Mouse (Mus musculus) brain, adult 10 weeks (tissue): Measurements from ENCODE around the gene Chst5. TPM values are rescaled to one million over a fixed set of nuclear protein-coding genes. Genes with fewer than 3 reads are reported as not detected.

Source experiments
- polyA plus RNA-seq: library from polyadenylated mRNA; stranded (reverse); fragments of 350-450 nt; fragmentation: Illumina TruSeq; extraction: RNeasy Lipid Tissue Mini Kit (QIAGEN cat#74804); gene quantifications from one replicate; pipeline ENCODE4 v1.2.3, GENCODE M21; 2015; ENCODE audit warnings: low read depth, low replicate concordance

Gene Chst5
- 1.6 TPM for polyA plus RNA-seq

DNA sequence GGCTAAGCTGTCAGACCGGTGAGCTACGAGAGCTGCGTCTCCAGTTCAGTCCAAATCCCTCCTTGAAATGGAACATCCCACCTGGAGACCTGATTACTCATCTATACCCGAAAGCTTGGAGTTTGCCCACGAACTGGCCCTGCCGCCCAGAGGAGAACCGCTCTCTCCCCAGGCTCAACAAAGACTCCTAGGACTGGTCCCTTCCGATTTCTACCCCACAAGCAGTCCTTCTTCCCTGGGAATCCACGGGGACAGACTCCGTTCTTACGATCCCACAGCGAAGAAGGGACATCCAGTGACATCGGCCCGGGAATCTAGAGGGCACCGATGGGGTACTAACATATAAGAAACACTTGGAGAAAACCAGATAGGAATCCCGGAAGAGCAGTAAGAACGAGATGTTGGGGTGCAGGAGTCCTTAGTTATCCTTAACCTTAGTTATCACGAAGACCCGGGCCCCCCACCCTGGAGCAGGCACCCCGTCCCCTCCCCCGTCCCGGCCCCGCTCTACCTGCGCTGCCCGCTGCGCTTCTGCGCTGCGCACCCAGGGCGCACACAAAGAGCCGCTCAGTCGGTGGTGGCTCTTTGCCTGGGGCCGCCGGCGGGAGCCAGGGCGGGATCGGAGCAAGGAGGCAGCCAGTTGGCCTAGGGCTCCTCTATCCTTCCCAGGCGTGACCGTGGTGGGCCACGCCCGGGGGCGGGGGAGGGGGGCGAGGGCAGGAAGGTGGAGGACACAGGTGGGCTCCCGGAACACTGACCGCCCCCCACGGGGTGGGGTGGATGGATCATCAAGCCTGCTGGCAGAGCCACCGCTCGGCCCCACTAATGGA lies at the start of gene Chst5:
Chst5 (minus strand) TSS at position 827 of the 830 bp plus-strand sequence.

DNA sequence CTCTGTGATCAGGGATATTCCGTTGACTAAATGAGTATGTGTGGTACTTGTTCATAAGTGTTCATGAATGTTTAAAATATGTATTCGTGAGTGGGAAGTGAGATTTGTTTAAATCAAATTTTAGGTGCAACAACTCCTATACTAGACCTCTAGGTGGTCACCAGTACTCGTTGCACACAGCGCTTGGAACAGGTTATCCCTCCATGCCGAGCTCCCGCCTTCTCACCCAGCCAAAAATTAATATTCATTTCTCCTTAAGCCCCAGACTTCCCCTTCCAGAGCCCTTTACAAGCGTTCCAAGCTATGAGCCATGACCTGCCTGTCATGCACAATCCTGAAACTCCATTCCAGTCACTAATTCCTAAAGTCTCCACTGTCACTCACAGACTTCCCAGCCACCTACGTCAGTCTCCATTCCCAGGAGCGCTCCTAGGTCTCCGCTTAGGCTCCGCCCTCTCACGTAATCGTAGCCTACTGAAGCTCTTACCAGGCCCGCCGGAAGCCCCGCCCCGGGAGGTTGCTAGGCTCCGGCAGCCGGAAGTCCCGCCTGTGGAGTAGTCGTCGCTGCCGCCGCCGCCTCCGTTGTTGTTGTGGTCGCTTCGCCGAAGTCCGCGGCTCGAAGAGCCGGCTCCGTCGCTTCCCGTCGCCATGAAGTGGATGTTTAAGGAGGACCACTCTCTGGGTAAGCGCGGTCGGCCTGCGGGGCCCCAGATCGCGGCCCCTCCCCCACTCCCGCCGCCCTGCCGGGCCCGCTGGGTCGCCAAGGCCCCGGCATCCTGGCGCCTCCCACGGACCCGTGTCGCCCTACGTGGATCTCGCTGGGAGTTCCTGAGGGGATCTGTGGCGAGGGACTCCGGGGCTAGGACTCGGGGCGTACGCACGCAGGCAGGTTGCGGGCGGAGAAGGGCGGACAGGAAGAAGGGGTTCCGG lies 30.2 kb upstream of the Chst5 start, which contains the start of gene Gabarapl2:
Gabarapl2 (plus strand) TSS at position 533 of the 930 bp plus-strand sequence.

GRCm38 (mm10) chr8:111933348-111934076 lies 23.3 kb upstream of the Chst5 start, which contains the start of gene Tmem231:
Gene Tmem231 (minus strand): TSS chr8:111933881.

DNA sequence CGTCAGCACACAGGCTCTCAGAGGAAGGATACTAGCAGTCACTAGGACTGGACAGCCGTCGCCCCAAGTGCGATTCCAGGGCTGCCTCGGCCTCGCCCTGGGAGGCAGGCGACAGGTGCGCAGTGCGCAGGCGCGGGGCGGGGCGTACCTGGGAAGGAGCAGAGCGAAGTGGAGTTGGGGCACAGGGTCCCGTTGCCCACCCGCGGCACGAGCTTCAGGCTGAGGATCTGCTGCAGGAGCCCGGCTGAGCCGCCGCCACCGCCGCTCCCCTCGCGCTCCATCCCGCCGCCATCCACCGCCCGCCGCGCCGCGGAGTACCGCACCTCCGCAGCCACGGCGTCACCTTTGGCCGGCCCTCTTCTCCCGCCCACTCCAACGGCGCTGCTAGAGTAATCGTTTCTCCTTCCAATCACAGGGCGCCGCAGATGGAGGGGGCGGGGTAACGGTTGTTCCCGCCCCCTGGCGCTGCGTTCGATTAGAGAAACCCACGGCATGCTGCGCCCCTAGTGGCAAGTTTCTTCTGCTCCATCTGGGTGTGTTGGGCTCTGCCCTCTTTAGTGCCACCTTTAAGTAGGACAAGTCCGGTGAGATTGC lies 33.8 kb downstream of the Chst5 start, which contains the start of gene Tmem170:
Tmem170 (minus strand) TSS at position 396 of the 594 bp plus-strand sequence.

GRCm38 (mm10) chr8:111853861-111854501 lies 56.3 kb downstream of the Chst5 start, which contains the start of gene Cfdp1:
Gene Cfdp1 (minus strand): TSS chr8:111854291.

Other genes with a start within 250 kb of the Chst5 start
- gene Ctrb1, start 219.4 kb downstream of the Chst5 start, polyA plus RNA-seq: not detected
- gene Bcar1, start 166.6 kb downstream of the Chst5 start, polyA plus RNA-seq: 35.4 TPM
- gene Cfdp1, start 56.2 kb downstream of the Chst5 start, polyA plus RNA-seq: 146 TPM
- gene Tmem170, start 33.7 kb downstream of the Chst5 start, polyA plus RNA-seq: 3.3 TPM
- 10.3 TPM for gene Tmem231, start 23.4 kb upstream of the Chst5 start, polyA plus RNA-seq
- 428 TPM for gene Gabarapl2, start 30.3 kb upstream of the Chst5 start, polyA plus RNA-seq
- gene Adat1, start 81.9 kb upstream of the Chst5 start, polyA plus RNA-seq: 7.0 TPM
- gene Kars, start 100.9 kb upstream of the Chst5 start, polyA plus RNA-seq: 76.7 TPM
- 35.9 TPM for gene Terf2ip, start 101.0 kb upstream of the Chst5 start, polyA plus RNA-seq
- not detected for gene Gm6793, start 104.6 kb upstream of the Chst5 start, polyA plus RNA-seq